Mouse (Mus musculus) large intestine, adult 2 months (tissue): ENCODE results near the gene Trp53. TPM values are rescaled to one million over a fixed set of nuclear protein-coding genes. Genes with fewer than 3 reads are reported as not detected.
"Not testable (repeated sequence)": the region's sequence is repeated elsewhere in the genome, so short reads cannot be mapped to it uniquely, and the experiment has no call there.

Source experiments
- DNase-seq: peaks from one replicate; pipeline ENCODE4 v3.0.0-alpha.2; 2012; ENCODE audit warnings: low read depth, low spot score
- WGBS: fragments of 180-500 bp; shearing (Covaris S2); methylation state at CpG from one replicate; pipeline ENCODE4 v1.1.7; 2018; 5-methylcytosine and 5-hydroxymethylcytosine counted together
- polyA plus RNA-seq: library from polyadenylated mRNA; depleted of rRNA; stranded (reverse); fragments of >200 nt; gene quantifications from 2 replicates; pipeline ENCODE4 v1.2.3, GENCODE M21; 2012; rRNA removed

Trp53 gene
- polyA plus RNA-seq, 1 experiment = 80.8 TPM

DNA sequence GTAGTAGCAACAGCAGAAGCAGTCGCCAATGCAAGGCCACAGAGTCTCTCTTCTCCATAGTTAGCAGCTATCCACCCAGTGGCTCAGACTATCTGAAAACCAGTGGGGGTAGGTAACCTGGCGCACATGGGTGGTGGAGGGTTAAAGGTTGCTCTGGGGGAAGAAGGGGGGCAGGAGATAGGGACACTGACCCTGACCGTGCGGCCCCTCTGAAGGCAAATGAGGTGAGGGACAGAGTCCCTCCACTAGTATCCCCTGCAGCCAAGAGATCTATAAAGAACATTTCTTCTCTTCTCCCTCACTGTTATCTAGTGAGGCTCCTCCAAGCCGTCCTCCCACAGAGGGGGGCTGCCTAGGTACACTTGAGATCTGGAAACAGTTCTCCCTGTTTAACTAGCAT is 37.6 kb downstream of the Trp53 start, which contains the start of gene Shbg:
Gene Shbg (minus strand): TSS at position 101 of the 400 bp plus-strand sequence.
- DNase-seq = no peak
- WGBS = 60% methylated on average over 5 of the region's 5 CpGs

GRCm38 (mm10) chr11:69620394-69621081 is 40.4 kb downstream of the Trp53 start:
- 54% methylated on average over 7 of the region's 7 CpGs for WGBS
- no peak for DNase-seq

DNA sequence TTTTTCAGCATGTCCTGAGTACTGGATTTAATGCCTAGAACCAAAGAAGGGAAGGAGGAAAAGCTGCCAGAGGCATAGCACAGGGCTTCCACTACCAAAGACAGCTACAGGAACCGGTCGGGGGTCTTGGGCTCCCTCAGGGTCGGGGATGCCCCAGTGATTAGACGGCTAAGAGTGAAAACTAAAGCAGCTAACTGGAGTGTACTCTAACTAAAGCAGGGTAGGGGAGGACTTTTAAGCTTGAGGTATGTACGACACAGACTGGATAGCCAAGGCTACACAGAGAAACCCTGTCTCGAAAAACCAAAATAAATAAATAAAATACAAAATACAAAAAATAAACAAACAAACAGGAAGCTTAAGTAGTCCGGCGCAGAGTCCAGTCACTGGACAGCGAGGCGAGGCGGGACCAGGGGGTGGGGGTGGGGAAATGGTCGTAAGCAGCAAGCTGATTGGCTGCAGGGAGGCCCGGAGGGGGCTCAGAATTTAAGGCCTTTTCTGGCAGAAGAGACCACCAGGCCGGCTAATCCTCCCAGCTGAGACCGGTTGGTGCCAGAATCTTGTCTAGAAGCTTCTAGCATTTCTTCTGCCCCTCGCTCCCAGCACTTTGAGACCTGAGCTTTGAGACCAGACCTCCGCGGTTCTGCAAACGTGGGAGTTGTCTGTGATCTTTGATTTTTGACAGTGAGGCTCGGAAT is 41.6 kb downstream of the Trp53 start, which contains the start of gene Sat2:
Gene Sat2 (plus strand): TSS at position 454 of the 698 bp plus-strand sequence.
- WGBS = 10% methylated on average over 20 of the region's 20 CpGs
- DNase-seq = no peak

- WGBS = 7% methylated on average over 6 of the region's 6 CpGs
Measured at GRCm38 (mm10) chr11:69622406-69622805, 42.2 kb downstream of the Trp53 start.

DNA sequence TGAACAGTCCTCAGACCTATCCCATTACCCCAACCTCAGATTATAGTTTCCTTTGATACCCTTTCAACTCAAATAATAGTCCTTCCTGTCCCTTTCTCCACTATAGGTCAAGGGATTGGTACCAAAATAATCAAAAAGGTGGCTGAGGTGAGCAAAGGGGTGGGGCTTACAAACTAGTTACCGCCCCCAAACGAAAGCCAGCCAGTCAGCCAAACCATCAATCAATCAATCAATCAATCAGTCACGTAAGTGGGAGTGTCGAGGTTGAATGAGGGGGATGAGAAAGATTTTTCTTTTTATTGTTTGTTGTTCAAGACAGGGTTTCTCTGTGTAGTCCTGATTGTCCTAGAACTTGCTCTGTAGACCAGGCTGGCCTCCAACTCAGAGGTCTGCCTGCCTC is 42.8 kb downstream of the Trp53 start:
- no peak for DNase-seq
- 67% methylated on average over 4 of the region's 4 CpGs for WGBS

More at GRCm38 (mm10) chr11:69622406-69622805, 42.2 kb downstream of the Trp53 start:
- DNase-seq = no peak

DNA sequence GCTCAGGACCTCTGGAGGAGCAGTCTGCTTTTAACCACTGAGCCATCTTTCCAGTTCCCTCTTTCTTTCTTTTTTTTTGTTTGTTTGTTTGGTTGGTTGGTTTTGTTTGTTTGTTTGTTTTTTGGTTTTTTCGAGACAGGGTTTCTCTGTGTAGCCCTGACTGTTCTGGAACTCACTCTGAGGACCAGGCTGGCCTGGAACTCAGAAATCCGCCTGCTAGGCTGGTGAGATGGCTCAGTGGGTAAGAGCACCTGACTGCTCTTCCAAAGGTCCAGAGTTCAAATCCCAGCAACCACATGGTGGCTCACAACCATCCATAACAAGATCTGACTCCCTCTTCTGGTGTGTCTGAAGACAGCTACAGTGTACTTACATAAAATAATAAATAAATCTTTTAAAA is 44.2 kb downstream of the Trp53 start:
- 72% methylated on average over 2 of the region's 2 CpGs for WGBS

DNA sequence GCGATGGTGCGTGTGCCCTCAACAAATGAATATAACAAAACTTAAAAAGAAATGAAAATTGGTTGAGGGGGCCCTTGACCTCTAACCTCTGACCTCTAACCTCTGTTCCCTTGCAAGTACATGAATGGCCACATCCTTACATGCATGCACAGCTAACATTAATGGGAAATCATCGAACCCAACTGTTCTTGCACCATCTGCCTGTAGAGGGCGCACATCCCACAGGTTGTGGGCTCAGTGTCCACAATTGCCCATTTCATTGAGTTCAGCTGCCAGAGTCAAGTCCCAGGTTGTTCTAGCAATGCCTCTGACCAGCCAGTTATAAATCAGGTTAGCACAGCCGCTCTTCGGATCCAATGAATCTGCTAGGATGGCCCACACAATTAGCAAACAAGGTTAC is 48.1 kb downstream of the Trp53 start:
- DNase-seq = peak; percentile 70

More for the DNA sequence above, 44.2 kb downstream of the Trp53 start:
- DNase-seq = not testable (repeated sequence)

DNA sequence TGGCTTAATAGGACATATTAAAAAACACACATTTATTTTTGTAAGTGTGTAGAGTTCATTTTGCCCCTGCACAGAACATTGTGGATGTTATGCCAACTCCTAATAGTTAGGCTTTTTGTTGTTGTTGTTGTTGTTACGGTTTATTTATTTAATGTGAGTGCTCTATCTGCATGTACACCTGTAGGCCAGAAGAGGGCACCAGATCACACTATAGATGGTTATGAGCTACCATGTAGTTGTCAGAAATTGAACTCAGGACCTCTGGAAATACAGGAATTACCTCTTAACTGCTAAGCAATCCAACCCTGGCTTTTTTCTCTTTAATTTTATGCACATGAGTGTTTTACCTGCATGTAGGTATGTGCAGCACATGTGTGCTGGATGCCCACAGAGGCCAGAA is 49.6 kb downstream of the Trp53 start:
- DNase-seq = no peak

More for the DNA sequence above, 48.1 kb downstream of the Trp53 start:
- 35% methylated on average over 6 of the region's 6 CpGs for WGBS

DNA sequence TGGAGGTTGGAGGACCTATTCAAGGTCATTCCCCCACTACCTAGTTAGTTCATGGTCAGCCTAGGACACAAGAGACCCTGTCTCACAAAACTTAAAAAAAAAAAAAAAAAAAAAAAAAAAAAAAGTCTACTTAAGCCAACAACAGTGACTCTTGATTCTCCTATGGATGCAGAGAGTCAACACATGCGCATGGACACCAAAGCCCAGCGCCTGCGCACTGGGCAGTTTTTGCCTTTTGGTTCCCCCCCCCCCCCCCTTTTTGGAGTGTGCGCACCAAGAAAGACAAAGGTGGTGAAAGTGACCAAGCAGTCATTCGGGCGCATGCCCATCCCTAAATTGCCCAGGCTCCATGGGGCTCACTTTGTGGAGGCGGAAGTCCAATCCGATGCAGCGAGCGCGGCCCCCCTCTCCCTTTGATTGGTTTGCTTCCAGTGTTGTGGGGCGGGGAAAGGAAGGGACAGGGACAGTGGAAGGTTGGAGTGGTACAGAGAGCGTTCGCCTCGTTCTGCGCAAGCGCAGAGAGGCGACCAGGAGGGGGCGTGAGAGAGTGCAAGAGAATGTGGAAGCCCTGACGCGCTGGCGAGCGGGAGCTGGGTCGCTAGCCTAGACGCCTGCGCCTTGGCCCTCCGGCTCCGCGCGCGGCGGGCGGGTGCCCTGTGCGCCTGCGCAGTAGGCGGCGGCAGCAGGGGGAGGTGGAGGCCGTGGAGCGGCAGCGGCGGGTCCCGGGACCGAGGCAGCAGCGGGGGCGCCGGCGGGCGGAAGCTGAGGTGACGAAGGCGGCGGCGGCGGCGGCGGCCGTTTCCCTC is 52.3 kb downstream of the Trp53 start, which contains the start of gene Fxr2:
Gene Fxr2 (plus strand): TSS at position 707 of the 806 bp plus-strand sequence.
- under 1% methylated on average over 55 of the region's 56 CpGs for WGBS
- peak; percentile 100 for DNase-seq

More for the DNA sequence above, 49.6 kb downstream of the Trp53 start:
- 62% methylated on average over 1 of the region's 1 CpGs for WGBS

DNA sequence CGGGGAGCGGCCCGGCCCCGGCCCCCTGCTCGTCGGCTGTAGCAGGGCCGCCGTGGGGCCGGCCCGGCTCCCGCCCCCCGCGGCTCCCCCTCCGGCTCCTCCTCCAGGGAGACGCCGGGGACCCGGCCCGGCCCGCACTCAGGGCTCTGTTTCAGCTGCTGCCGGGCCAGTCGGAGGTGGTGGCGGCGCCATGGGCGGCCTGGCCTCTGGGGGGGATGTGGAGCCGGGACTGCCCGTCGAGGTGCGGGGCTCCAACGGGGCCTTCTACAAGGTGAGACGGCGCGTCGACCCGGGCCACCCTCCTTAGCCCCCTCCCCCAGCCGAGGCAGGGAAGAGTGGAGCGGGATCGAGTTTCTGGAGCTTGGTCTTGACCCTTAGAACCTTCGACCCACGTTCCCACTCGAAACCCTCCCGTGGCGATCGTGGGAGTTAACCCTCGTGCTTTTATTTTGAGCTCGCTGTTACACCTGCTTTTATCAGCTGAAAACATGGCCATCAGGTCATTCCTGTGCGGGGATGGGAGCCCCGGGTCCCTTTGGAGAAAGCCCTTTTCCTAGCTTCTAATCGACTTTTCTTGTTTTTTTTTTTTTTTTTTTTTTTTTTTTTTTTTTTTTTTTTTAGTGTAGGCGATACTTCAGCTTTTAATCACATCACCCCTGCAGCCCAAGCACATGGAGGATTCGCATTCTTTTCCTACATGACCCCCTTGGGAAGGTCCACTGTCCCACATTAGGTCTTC is 53.1 kb downstream of the Trp53 start:
- DNase-seq = no peak
- under 1% methylated on average over 48 of the region's 50 CpGs for WGBS

DNA sequence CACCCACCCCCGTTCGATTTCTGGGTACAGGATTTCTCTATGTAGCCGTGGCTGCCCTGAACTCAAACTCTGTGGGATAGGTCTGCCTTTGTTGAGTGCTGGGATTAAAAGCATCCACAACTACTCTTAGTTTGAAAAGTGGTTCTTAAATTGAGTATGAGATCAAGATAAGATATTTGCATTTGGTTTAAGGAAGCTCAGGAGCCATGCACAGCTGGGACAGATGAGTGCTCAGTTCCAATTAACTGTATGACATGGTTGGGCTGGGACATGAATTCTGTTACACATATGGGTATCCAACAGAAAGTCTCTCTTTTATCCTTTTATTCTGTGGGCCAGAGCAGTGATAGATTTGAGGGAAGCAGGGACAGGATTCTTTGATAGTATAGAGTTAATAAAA is 55.3 kb downstream of the Trp53 start:
- WGBS = 61% methylated on average over 3 of the region's 3 CpGs
- DNase-seq = no peak

Other genes starting within 250 kb of the Trp53 start
- gene Rnf227, start 239.9 kb upstream of the Trp53 start, polyA plus RNA-seq = 0.51 and 0.79 TPM in 2 replicates
- 63.4 and 118 TPM in 2 replicates for gene Chd3, start 211.0 kb upstream of the Trp53 start, polyA plus RNA-seq
- 164 and 180 TPM in 2 replicates for gene Naa38, start 184.9 kb upstream of the Trp53 start, polyA plus RNA-seq
- gene Cyb5d1, start 184.7 kb upstream of the Trp53 start, polyA plus RNA-seq = 6.1 and 14.5 TPM in 2 replicates
- 10.5 and 11.0 TPM in 2 replicates for gene Tmem88, start 182.1 kb upstream of the Trp53 start, polyA plus RNA-seq
- gene Kdm6b, start 166.7 kb upstream of the Trp53 start, polyA plus RNA-seq = 7.5 and 11.2 TPM in 2 replicates
- gene Dnah2, start 31.2 kb upstream of the Trp53 start, polyA plus RNA-seq = 0.12 and 0.29 TPM in 2 replicates
- 1.1 and 2.1 TPM in 2 replicates for gene Efnb3, start 20.2 kb upstream of the Trp53 start, polyA plus RNA-seq
- 24.8 and 28.7 TPM in 2 replicates for gene Wrap53, start 104 bp upstream of the Trp53 start, polyA plus RNA-seq
- 4.1 and 5.6 TPM in 2 replicates for gene Atp1b2, start 25.6 kb downstream of the Trp53 start, polyA plus RNA-seq
- gene Shbg, start 37.5 kb downstream of the Trp53 start, polyA plus RNA-seq = not detected in 2 replicates
- gene Sat2, start 41.7 kb downstream of the Trp53 start, polyA plus RNA-seq = 1.9 and 2.7 TPM in 2 replicates
- 29.6 and 35.8 TPM in 2 replicates for gene Fxr2, start 52.6 kb downstream of the Trp53 start, polyA plus RNA-seq
- 0.18 TPM in 1 of 2 replicates, not detected in the other for gene Sox15, start 75.0 kb downstream of the Trp53 start, polyA plus RNA-seq
- gene Mpdu1, start 82.3 kb downstream of the Trp53 start, polyA plus RNA-seq = 147 and 171 TPM in 2 replicates
- gene Cd68, start 85.8 kb downstream of the Trp53 start, polyA plus RNA-seq = 20.2 and 20.6 TPM in 2 replicates
- 354 and 356 TPM in 2 replicates for gene Eif4a1, start 92.1 kb downstream of the Trp53 start, polyA plus RNA-seq
- 43.4 and 55.1 TPM in 2 replicates for gene Senp3, start 101.7 kb downstream of the Trp53 start, polyA plus RNA-seq
- 14.4 and 16.2 TPM in 2 replicates for gene Tnfsf13, start 105.4 kb downstream of the Trp53 start, polyA plus RNA-seq
- gene Tnfsf12, start 115.5 kb downstream of the Trp53 start, polyA plus RNA-seq = 13.1 and 13.8 TPM in 2 replicates
- gene Tnfsfm13, start 115.7 kb downstream of the Trp53 start, polyA plus RNA-seq = 2.3 and 2.8 TPM in 2 replicates
- gene Polr2a, start 178.3 kb downstream of the Trp53 start, polyA plus RNA-seq = 17.5 and 33.3 TPM in 2 replicates
- 0.07 TPM in 1 of 2 replicates, not detected in the other for gene Slc35g3, start 181.6 kb downstream of the Trp53 start, polyA plus RNA-seq
- gene Zbtb4, start 185.6 kb downstream of the Trp53 start, polyA plus RNA-seq = 7.5 and 10.7 TPM in 2 replicates
- 7.3 and 10.3 TPM in 2 replicates for gene Chrnb1, start 215.6 kb downstream of the Trp53 start, polyA plus RNA-seq
- gene Fgf11, start 221.5 kb downstream of the Trp53 start, polyA plus RNA-seq = 2.8 and 4.4 TPM in 2 replicates
- gene Tmem102, start 225.3 kb downstream of the Trp53 start, polyA plus RNA-seq = 38.7 and 39.1 TPM in 2 replicates
- gene Gm39566, start 234.9 kb downstream of the Trp53 start, polyA plus RNA-seq = not detected in 2 replicates
- gene Spem2, start 238.1 kb downstream of the Trp53 start, polyA plus RNA-seq = not detected in 2 replicates
- gene Spem1, start 241.8 kb downstream of the Trp53 start, polyA plus RNA-seq = 0.12 TPM in 1 of 2 replicates, not detected in the other